Mouse (Mus musculus): Measurements from ENCODE around the gene Pmpca. TPM values are rescaled to one million over a fixed set of nuclear protein-coding genes. Genes with fewer than 3 reads are reported as not detected.
"Not testable (repeated sequence)": the region's sequence is repeated elsewhere in the genome, so short reads cannot be mapped to it uniquely, and the experiment has no call there.

Pmpca gene
- polyA plus RNA-seq, 1 experiment from 2014 or later: 80.9 TPM

GRCm38 (mm10) chr2:26362991-26363390, 26.1 kb upstream of the Pmpca start:
- Histone ChIP-seq H3K9me3 (ENCODE audit: control insufficient read depth, low read length) (no peaks in the 10 kb centered on the region), H3K4me3 (replicated peaks; ENCODE audit: low read depth, low read length) (no peak overlapping the region), H3K36me3 (ENCODE audit: control insufficient read depth, insufficient read depth, low read length) (peaks cover 53% of the 10 kb centered on the region), H3K4me1 (ENCODE audit: control insufficient read depth, insufficient read depth, low read length) (no peaks in the 10 kb centered on the region), H3K4me2 (ENCODE audit: low read length) (no peak overlapping the region), H3K27me3 (ENCODE audit: control insufficient read depth, insufficient read depth, low read length) (no peaks in the 10 kb centered on the region), H3K27ac (replicated peaks; ENCODE audit: low read depth, low read length) (no peak overlapping the region), H3K9ac (replicated peaks; ENCODE audit: low read length) (no peak overlapping the region)
- 84% methylated on average over 5 of the region's 5 CpGs for WGBS
- ATAC-seq (ENCODE audit: low FRiP score, low TSS enrichment): no peak
- DNase-seq: no peak

- no peak for ATAC-seq (ENCODE audit: low FRiP score, low TSS enrichment)
- H3K27ac ChIP-seq (replicated peaks; ENCODE audit: low read depth, low read length): no peak overlapping the region
- H3K27me3 ChIP-seq (ENCODE audit: control insufficient read depth, insufficient read depth, low read length): no peaks in the 10 kb centered on the region
- WGBS: 92% methylated on average over 5 of the region's 5 CpGs
- H3K9me3 ChIP-seq (ENCODE audit: control insufficient read depth, low read length): no peaks in the 10 kb centered on the region
- H3K36me3 ChIP-seq (ENCODE audit: control insufficient read depth, insufficient read depth, low read length): peaks cover 58% of the 10 kb centered on the region
- H3K4me2 ChIP-seq (ENCODE audit: low read length): no peak overlapping the region
- H3K9ac ChIP-seq (replicated peaks; ENCODE audit: low read length): no peak overlapping the region
- no peaks in the 10 kb centered on the region for H3K4me1 ChIP-seq (ENCODE audit: control insufficient read depth, insufficient read depth, low read length)
- no peak for DNase-seq
- H3K4me3 ChIP-seq (replicated peaks; ENCODE audit: low read depth, low read length): no peak overlapping the region
Measured at GRCm38 (mm10) chr2:26363481-26363880, 25.7 kb upstream of the Pmpca start.

- no peaks in the 10 kb centered on the region for H3K4me1 ChIP-seq (ENCODE audit: control insufficient read depth, insufficient read depth, low read length)
- H3K4me3 ChIP-seq (replicated peaks; ENCODE audit: low read depth, low read length): no peak overlapping the region
- ATAC-seq (ENCODE audit: low FRiP score, low TSS enrichment) (no peak), DNase-seq (no peak)
- no peaks in the 10 kb centered on the region for H3K27me3 ChIP-seq (ENCODE audit: control insufficient read depth, insufficient read depth, low read length)
- peaks cover 72% of the 10 kb centered on the region for H3K36me3 ChIP-seq (ENCODE audit: control insufficient read depth, insufficient read depth, low read length)
- WGBS: 89% methylated on average over 10 of the region's 10 CpGs
- no peaks in the 10 kb centered on the region for H3K9me3 ChIP-seq (ENCODE audit: control insufficient read depth, low read length)
- no peak overlapping the region for H3K9ac ChIP-seq (replicated peaks; ENCODE audit: low read length)
- no peak overlapping the region for H3K4me2 ChIP-seq (ENCODE audit: low read length)
- H3K27ac ChIP-seq (replicated peaks; ENCODE audit: low read depth, low read length): no peak overlapping the region
Measured at GRCm38 (mm10) chr2:26364738-26365465, 24.2 kb upstream of the Pmpca start.

- ATAC-seq (ENCODE audit: low FRiP score, low TSS enrichment): no peak
- H3K4me1 ChIP-seq (ENCODE audit: control insufficient read depth, insufficient read depth, low read length): no peaks in the 10 kb centered on the region
- H3K36me3 ChIP-seq (ENCODE audit: control insufficient read depth, insufficient read depth, low read length): peaks cover 96% of the 10 kb centered on the region
- 94% methylated on average over 6 of the region's 6 CpGs for WGBS
- H3K9me3 ChIP-seq (ENCODE audit: control insufficient read depth, low read length): no peaks in the 10 kb centered on the region
- no peak overlapping the region for H3K27ac ChIP-seq (replicated peaks; ENCODE audit: low read depth, low read length)
- H3K27me3 ChIP-seq (ENCODE audit: control insufficient read depth, insufficient read depth, low read length): no peaks in the 10 kb centered on the region
- DNase-seq: no peak
- H3K4me2 ChIP-seq (ENCODE audit: low read length): no peak overlapping the region
- H3K9ac ChIP-seq (replicated peaks; ENCODE audit: low read length): no peak overlapping the region
- no peak overlapping the region for H3K4me3 ChIP-seq (replicated peaks; ENCODE audit: low read depth, low read length)
Measured at GRCm38 (mm10) chr2:26367911-26368310, 21.2 kb upstream of the Pmpca start.

GRCm38 (mm10) chr2:26368572-26368971, 20.6 kb upstream of the Pmpca start:
- Histone ChIP-seq H3K36me3 (ENCODE audit: control insufficient read depth, insufficient read depth, low read length) (peaks cover 97% of the 10 kb centered on the region), H3K27me3 (ENCODE audit: control insufficient read depth, insufficient read depth, low read length) (no peaks in the 10 kb centered on the region), H3K27ac (replicated peaks; ENCODE audit: low read depth, low read length) (no peak overlapping the region), H3K4me1 (ENCODE audit: control insufficient read depth, insufficient read depth, low read length) (no peaks in the 10 kb centered on the region), H3K4me3 (replicated peaks; ENCODE audit: low read depth, low read length) (no peak overlapping the region), H3K9ac (replicated peaks; ENCODE audit: low read length) (no peak overlapping the region), H3K4me2 (ENCODE audit: low read length) (no peak overlapping the region), H3K9me3 (ENCODE audit: control insufficient read depth, low read length) (no peaks in the 10 kb centered on the region)
- DNase-seq (no peak), ATAC-seq (ENCODE audit: low FRiP score, low TSS enrichment) (no peak)
- 94% methylated on average over 1 of the region's 1 CpGs for WGBS

- peaks cover 98% of the 10 kb centered on the region for H3K36me3 ChIP-seq (ENCODE audit: control insufficient read depth, insufficient read depth, low read length)
- H3K4me3 ChIP-seq (replicated peaks; ENCODE audit: low read depth, low read length): no peak overlapping the region
- DNase-seq: no peak
- no peak overlapping the region for H3K27ac ChIP-seq (replicated peaks; ENCODE audit: low read depth, low read length)
- 96% methylated on average over 8 of the region's 8 CpGs for WGBS
- no peak overlapping the region for H3K4me2 ChIP-seq (ENCODE audit: low read length)
- ATAC-seq (ENCODE audit: low FRiP score, low TSS enrichment): no peak
- H3K27me3 ChIP-seq (ENCODE audit: control insufficient read depth, insufficient read depth, low read length): no peaks in the 10 kb centered on the region
- no peaks in the 10 kb centered on the region for H3K4me1 ChIP-seq (ENCODE audit: control insufficient read depth, insufficient read depth, low read length)
- no peaks in the 10 kb centered on the region for H3K9me3 ChIP-seq (ENCODE audit: control insufficient read depth, low read length)
- H3K9ac ChIP-seq (replicated peaks; ENCODE audit: low read length): no peak overlapping the region
Measured at GRCm38 (mm10) chr2:26372396-26372795, 16.7 kb upstream of the Pmpca start.

- Histone ChIP-seq H3K27me3 (ENCODE audit: control insufficient read depth, insufficient read depth, low read length) (no peaks in the 10 kb centered on the region), H3K9me3 (ENCODE audit: control insufficient read depth, low read length) (no peaks in the 10 kb centered on the region), H3K4me1 (ENCODE audit: control insufficient read depth, insufficient read depth, low read length) (peaks cover 7% of the 10 kb centered on the region; the same call in 1 of the 2 replicates), H3K4me2 (ENCODE audit: low read length) (peak within 1 kb of the TSS; percentile 91), H3K4me3 (replicated peaks; ENCODE audit: low read depth, low read length) (peak within 1 kb of the TSS; percentile 77), H3K27ac (replicated peaks; ENCODE audit: low read depth, low read length) (peak within 1 kb of the TSS; percentile 70; the same call in 1 of the 2 replicates), H3K9ac (replicated peaks; ENCODE audit: low read length) (peak within 1 kb of the TSS; percentile 78), H3K36me3 (ENCODE audit: control insufficient read depth, insufficient read depth, low read length) (peaks cover 70% of the 10 kb centered on the region)
- DNase-seq (peak; percentile 94), ATAC-seq (ENCODE audit: low FRiP score, low TSS enrichment) (peak; percentile 95)
- under 1% methylated on average over 38 of the region's 38 CpGs for WGBS
Measured at GRCm38 (mm10) chr2:26380131-26380771, 8.9 kb upstream of the Pmpca start, which contains the start of gene Snapc4. Gene Snapc4 (minus strand): TSS chr2:26380653.

GRCm38 (mm10) chr2:26380871-26381270, 8.3 kb upstream of the Pmpca start:
- H3K4me1 ChIP-seq (ENCODE audit: control insufficient read depth, insufficient read depth, low read length); DNase-seq; H3K27me3 ChIP-seq (ENCODE audit: control insufficient read depth, insufficient read depth, low read length); ATAC-seq (ENCODE audit: low FRiP score, low TSS enrichment); H3K9me3 ChIP-seq (ENCODE audit: control insufficient read depth, low read length): not testable (repeated sequence)
- Histone ChIP-seq H3K4me3 (replicated peaks; ENCODE audit: low read depth, low read length) (peak overlapping the region; percentile 77), H3K27ac (replicated peaks; ENCODE audit: low read depth, low read length) (peak overlapping the region; percentile 70; the same call in 1 of the 2 replicates), H3K36me3 (ENCODE audit: control insufficient read depth, insufficient read depth, low read length) (peaks cover 71% of the 10 kb centered on the region), H3K4me2 (ENCODE audit: low read length) (peak overlapping the region; percentile 91), H3K9ac (replicated peaks; ENCODE audit: low read length) (peak overlapping the region; percentile 78)
- WGBS: 31% methylated on average over 6 of the region's 6 CpGs

- no peak for DNase-seq
- ATAC-seq (ENCODE audit: low FRiP score, low TSS enrichment): no peak
- Histone ChIP-seq H3K9ac (replicated peaks; ENCODE audit: low read length) (no peak overlapping the region), H3K4me3 (replicated peaks; ENCODE audit: low read depth, low read length) (peak overlapping the region; percentile 97; the same call in 1 of the 2 replicates), H3K4me2 (ENCODE audit: low read length) (peak overlapping the region; percentile 98), H3K36me3 (ENCODE audit: control insufficient read depth, insufficient read depth, low read length) (peaks cover 77% of the 10 kb centered on the region), H3K27ac (replicated peaks; ENCODE audit: low read depth, low read length) (no peak overlapping the region), H3K9me3 (ENCODE audit: control insufficient read depth, low read length) (no peaks in the 10 kb centered on the region), H3K27me3 (ENCODE audit: control insufficient read depth, insufficient read depth, low read length) (no peaks in the 10 kb centered on the region), H3K4me1 (ENCODE audit: control insufficient read depth, insufficient read depth, low read length) (peaks cover 12% of the 10 kb centered on the region)
- WGBS: 94% methylated on average over 3 of the region's 3 CpGs
Measured at GRCm38 (mm10) chr2:26387713-26388112, 1.4 kb upstream of the Pmpca start.

All from midbrain, embryonic 14.5 days (tissue).